Mouse (Mus musculus) adrenal gland, adult (tissue): ENCODE data around the gene Actr1a.

ENCODE experiments used
- DNase-seq, 2 experiments: peaks; one replicate each; pipeline ENCODE4 v3.0.0; 2022 to 2023; ENCODE audit warnings: low spot score in 1 of 2; ENCODE audit not compliant: inconsistent age in 2 of 2

The Actr1a gene

DNA sequence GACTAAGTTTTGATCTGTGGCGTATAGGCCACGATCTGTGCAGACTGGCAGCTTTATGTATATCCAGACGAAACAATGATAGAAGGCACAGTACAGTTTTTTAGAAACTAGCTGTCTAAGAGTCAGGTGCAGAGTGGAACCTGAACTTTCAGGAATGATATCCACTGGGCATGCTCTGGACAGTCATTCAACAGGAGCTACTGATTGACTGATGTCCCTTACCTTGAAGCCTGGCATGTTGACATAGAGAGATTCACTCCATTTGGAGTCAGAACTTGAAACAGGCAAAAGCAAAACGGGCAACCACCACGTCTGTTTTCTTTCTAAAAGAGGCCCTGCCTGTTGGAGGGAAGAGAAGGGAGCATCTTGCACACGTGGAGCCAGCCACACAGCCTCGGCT, 5.0 kb upstream of the Actr1a start:
- DNase-seq: no peak

DNA sequence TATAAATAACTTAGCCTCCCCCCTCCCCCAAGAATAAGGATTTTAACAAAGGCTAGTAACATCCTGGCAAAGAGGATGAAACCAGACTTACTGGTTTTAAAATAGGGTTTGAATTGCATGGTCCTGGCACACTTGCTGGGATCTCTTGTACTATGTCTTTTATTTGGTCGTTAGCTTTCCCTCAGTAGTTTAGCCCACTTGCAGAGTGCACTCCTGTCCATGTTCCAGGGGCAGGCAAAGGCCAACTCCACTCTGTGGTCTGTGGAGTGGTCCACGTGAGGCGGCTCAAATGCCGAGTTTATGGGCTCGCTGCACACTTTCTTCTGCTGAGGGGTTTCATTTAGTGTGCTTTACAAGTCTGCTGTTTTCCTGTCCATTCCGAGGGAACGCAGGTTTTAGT, 4.3 kb upstream of the Actr1a start:
- DNase-seq: no peak

DNA sequence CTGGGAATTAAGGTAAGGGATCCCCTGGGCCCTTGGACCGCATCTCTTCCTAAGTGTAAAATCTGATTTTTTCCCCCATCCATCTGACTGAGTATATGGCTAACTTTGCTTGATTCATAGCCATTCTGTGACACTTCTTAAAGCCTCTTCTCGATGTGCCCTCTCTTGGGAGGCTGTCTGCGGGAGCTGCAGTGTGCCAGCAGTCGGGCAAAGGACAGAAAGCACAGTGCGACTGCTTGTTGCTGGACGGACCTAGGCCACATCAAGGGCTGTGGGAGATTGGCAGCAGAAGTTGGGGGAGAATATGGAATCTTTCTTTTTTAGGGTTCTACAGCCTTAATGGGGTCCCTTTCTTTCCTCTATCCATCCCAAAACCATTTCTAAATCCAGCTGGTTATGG, 3.8 kb upstream of the Actr1a start:
- no peak for DNase-seq

DNA sequence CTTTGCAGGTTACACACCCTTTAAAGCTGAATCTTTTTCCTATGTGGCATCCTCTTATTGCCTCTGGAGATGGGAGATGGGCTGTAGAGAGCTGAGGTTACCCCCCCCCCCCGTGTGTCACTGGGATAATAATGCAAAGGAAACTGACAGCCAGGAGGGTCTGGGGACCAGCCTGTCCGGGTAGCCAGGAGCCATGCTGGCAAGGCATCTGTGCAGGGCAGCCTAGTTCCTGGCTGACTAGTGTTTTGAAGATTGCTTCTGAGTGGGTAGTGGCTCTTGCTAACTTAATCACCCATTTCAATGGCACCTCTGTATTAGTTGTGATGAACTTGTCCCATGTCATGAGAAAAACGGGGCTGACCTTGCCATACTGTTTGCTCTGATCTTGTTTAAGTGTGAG, 2.9 kb upstream of the Actr1a start:
- no peak for DNase-seq

DNA sequence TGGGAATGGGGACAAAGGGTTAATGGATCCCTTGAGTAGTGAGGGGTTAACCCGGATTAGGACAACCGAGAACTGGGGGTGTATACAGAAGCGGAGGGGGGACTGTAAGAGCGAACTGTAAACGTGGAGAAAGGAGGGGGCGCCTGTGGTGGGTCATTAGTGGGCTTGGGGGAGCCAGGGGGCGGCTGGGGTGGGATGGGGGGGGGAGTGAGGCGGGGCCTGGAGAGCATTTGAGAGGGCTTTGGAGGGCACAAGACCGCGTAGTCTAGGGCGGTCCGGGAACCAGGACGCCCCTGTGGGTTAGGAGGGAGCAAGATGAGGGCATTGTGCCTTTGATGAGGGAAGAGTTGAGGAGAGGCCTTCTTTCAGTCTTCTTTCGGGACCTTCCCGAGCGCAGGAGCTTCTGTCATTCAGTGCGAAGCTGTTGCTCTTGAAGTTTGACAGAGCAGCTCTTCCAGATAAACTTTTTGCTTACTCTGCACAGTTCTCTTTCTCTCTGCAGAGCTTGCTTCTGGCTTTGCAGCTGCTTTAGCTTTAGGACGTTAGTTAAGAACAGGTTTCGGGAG, 2.0 kb upstream of the Actr1a start:
- DNase-seq: peak; percentile 35 to 71

DNA sequence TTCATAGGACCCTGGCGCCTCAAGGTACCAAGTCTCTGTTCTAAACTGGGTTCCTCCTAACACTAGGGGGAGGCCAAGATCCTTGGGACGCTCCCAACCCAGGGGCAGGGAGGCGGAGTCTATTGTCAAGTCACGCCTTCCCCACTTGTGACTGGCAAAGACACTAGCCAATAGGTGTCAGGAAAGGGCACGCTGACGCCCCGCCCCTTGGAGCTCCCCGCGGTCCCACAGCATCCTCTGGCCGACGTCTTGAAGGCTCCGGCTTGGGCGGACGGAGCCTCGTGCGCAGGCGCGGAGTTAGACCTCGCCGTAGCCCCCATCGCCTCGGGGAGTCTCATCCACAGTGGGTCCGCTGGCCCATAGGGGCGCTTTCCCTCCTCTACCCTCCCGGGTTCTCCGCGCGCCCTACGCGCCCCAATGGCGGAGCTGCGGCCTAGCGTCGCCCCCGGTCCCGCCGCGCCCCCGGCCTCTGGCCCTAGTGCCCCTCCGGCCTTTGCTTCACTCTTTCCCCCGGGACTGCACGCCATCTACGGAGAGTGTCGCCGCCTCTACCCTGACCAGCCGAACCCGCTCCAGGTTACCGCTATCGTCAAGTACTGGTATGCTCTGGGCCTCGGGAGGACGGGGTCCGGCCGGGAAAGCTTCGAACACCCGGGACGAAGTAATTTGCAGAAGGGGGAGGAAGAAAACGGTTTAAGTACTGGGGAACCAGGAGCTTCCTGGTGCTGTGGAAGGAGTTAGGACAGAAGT, 1.3 kb upstream of the Actr1a start, which contains the start of gene Sufu:
Gene Sufu, plus strand, starts transcription at position 211 of the 750 bp plus-strand sequence.
- peak; percentile 99 to 100 for DNase-seq

DNA sequence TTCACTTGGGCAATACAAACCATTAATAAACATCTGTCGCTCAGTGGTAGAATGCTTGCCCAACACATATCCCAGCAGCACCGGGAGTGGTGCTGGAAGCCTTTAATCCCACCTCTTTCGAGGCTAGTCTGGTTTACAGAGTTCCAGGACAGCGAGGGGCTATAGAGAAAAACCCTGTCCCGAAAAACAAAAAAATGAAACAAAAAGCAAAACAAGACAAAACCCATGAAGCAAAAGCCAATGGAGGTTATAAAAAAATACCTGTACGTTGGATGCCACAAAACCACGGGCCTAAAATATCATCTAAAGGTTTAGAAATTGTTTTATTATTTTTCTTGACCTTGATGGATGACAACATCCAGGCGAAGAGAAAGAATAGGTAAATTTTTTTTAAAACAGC, 561 bp upstream of the Actr1a start:
- DNase-seq: no peak

DNA sequence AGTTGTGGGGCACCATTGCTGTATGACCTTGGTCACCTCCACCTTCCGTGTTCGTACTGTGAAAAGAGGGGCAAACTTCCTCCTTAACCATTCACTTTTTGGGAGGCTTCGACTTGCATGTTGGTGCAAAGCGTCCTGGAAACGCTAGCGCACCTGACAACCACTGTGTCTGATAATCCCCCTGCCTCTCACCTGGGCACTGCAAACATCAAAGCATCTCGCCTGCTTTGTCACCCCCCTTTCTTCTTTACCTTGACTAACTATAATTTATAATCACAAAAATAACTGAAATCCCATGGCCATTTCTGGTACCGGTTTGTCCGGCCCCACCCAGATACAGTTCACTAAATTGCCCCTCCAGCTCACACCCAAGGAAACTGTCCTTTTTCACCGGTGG, 838 bp downstream of the Actr1a start:
- no peak for DNase-seq

DNA sequence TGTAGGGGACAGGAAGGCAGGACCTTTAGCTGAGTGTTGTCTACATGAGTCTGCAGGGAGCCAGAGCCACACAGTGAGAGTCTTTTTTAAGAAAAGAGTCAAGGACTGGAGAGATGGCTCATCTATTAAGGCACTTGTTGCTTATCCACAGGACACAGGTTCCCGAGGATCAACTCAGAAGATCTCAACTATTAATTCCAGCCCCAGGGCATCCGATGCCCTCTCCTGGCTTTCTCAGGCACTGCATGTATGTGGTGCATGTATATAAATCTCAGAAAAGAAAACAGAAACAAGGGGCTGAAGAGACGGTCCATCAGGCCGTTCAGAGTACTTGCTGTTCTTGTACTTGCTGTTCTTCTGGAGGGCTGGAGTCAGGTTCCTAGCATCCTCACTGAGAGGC, 3.5 kb downstream of the Actr1a start:
- DNase-seq: peak in 1 of 2 experiments; percentile 74

DNA sequence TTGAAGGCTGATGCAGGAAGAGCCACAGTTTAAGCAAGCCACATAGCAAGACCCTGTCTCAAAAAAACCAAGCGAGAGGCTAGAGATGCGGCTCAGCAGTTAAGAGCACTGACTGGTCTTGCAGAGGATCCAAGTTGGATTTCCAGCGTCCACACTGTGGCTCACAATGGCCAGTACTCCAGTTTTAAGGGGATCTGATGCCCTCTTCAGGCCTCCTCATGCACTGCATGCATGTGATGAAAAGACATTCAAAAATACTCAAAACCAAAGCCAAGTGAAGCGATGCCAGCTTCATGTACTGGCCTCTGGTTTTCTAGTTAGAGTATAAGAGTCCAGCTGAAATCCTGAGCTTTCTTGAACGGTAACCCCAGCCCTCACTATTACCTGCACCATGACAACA, 5.7 kb downstream of the Actr1a start:
- peak in 1 of 2 experiments; percentile 52 for DNase-seq

DNA sequence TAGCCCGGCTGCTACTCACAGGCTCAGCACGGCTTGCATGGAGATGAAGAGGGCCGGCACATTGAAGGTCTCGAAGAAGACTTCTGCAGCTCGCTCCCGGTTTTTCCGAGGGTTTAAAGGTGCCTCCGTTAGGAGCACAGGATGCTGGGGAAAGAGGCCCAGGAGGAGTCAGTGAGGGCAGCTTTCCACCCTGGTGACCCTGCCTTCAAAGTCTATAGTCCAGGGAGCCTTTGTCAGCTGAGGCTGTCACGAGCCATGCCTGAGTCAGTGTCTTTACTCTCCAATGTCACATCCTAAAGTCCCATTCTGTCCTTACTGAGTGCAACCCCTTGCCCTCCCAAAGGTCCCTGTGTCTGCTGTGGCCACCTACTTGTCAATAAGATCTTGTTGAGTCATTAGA, 13.3 kb downstream of the Actr1a start:
- no peak for DNase-seq

DNA sequence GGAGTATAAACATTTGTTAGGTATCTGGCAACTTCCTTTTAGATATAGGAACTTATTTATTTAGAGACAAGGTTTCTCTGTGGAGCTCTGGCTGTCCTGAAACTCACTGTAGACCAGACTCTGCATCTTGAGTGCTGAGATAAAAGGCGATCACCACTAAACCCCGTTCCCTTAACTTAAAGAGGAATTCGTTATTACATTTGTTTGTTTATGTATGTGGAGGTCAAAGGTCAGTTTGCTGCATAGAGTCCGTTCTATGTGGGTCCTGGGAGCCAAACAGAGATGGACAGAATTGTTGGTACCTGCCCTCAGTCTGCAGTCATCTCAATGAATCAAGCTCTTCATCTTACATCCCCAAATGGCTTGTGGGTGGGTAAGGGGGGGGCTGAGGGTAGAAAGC, 19.7 kb downstream of the Actr1a start:
- DNase-seq: no peak

DNA sequence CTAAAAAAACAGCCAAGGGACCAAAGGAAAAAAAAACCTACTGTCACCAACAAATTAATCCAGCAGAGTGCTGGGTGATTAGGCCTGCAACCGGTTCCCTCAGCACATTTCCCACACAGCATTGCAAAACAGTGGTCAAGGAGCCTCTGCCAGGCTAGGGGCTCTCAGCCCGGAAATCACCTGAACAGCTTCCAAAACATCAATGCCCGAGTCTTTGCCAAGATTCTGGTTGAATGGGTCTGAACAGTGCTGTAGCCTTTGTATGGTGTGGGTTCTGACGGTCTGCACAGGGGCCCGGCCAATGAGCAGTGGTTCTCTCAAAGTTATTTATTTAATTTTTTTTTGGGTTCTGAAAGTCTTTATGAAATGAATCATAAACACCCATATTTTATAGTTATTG, 20.1 kb downstream of the Actr1a start:
- DNase-seq: no peak

DNA sequence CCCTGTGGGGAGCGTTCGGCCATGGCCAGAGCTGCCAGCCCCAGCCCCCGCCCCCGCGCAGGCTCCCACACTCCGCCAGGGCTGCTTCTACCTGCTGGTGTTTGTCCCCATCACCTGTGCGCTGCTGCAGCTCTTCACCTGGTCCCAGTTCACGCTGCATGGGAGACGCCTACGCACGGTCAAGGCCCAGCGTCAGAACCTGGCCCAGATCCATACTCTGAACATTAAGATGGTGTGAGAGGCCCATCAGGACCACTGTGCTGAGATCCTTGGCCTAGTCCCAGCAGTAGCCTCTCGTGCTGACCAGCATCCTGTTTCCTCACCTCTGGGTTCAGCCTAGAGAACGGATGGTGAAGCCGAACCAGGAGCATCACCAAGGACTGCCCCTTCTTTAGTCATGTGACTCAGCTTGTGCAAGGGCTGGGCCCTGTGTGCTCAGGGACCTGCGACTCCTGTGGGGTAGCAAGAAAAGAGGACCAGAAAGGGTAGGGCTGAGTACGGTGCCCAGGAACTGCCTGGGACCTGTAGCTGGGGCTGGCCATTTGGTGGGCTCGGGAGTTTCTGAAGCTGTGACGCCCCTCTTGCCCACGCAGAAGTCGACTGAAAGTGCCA, 21.0 kb downstream of the Actr1a start:
- no peak for DNase-seq

DNA sequence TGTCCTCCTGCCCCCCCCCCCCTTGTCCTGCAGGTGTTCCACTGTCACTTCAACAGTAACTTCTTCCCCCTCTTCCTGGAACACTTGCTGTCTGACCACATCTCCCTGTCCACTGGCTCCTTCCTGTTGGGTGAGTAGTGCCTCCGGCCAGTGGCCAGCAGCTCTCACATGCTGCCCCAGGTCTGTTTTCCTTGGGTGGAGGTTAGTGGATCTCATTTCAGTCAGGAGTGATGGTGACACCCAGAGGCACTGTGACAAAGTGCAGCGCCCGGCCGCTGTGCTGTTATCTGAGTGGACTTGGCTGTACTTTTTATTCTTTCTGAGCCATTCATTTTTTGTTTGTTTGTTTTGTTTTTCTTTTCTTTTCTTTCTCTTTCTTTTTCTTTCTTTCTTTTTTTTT, 26.3 kb downstream of the Actr1a start:
- DNase-seq: peak; percentile 70 to 84

DNA sequence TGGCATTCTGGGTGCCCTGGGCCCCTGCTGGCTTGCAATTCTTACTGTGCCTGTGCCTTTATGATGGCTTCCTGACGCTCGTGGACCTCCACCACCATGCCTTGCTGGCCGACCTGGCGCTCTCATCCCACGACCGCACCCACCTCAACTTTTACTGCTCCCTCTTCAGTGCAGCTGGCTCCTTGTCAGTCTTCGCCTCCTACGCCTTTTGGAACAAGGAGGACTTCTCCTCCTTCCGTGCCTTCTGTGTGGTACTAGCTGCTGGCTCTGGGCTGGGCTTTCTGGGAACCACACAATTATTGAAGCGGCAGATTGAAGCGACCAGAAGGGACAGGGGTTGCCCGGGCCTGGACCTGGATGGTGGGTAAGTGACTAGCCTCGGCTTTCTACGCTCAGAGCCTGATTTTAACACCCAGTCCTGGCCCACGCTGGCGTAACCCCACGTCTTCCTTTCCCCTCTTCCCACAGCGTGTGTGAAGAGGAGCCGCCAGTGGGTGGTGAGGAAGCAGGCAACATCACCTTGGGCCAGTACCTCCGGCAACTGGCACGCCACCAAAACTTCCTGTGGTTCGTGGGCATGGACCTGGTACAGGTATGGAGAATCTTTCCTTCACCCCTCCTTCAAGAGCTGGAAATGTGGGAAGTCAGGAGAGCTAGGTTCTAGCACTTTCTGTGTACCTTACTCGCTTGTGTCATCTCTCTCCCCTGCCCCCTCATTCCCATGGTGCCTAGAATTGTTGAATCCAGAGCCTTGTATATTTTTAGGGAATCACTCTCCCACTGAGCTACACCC, 27.6 kb downstream of the Actr1a start:
- DNase-seq: no peak

DNA sequence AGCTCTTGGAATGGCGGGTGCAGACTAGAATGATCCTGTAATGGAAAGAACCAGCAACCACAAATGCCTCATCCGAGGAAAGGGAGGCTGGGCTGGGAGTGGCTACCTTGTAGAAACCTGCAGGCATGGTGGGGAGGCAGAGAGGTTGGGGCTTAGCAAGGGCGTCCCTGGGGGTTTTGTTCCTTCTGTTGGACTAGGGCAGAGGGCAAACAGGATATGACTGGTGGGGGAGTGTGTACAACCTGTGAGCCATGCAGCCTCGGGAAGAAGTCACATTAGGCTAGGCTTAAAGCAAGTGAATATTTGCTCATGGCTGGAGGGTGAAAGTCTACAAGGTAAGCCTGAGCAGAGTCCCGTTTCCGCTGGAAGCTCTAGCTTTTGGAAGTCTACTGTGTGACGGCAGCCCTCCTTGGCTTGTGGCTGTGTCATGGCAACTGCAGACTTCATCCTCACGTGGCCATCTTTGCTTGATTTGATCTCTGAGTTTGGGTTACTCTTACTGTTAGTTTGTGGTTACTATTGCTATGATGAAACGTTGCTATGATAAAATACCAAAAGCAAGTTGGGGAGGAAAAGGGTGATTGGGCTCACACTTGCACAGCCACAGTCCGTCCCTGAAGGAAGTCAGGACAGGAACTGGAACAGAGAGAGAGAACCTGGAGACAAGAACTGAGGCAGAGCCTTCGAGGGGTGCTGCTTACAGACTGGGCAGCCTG, 32.1 kb downstream of the Actr1a start:
- no peak for DNase-seq

DNA sequence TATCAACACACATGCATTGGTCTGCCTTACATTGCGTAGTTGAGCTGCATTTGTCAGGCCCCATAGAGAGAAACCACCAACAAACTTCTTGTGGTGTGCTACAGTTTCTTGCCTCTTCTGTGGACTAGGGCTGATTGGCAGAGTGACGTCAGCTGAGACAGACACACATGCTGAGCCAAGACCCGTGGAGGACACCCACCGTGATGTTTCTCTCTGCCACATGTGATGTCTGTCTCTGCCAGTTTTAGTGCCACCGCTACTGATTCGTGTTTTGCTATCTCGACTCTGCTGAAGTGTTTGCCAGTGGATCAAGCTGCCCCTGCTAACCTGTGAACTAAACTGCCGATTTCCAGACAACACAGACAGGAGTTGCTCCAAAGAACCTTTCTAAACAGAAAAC, 33.4 kb downstream of the Actr1a start:
- DNase-seq: no peak

DNA sequence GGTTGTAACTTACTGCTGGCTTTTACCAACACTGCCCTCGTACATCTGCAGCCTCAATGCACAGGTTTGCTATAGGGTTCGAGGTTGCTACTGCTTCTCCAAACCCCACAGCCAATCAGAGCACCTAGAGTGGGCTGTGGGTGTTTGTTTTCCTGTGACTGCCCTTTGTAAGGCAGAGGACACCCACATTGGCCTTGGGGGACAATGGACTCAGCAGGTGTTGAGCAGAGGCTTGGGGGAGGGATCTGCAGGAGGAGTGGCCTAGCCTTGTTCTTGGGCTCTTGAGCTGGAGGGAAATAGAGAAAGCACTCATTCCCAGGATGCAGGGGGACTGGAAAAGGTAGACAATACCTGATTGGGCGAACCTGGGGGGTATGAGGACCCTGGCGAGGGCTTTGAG, 37.2 kb downstream of the Actr1a start:
- DNase-seq: no peak

DNA sequence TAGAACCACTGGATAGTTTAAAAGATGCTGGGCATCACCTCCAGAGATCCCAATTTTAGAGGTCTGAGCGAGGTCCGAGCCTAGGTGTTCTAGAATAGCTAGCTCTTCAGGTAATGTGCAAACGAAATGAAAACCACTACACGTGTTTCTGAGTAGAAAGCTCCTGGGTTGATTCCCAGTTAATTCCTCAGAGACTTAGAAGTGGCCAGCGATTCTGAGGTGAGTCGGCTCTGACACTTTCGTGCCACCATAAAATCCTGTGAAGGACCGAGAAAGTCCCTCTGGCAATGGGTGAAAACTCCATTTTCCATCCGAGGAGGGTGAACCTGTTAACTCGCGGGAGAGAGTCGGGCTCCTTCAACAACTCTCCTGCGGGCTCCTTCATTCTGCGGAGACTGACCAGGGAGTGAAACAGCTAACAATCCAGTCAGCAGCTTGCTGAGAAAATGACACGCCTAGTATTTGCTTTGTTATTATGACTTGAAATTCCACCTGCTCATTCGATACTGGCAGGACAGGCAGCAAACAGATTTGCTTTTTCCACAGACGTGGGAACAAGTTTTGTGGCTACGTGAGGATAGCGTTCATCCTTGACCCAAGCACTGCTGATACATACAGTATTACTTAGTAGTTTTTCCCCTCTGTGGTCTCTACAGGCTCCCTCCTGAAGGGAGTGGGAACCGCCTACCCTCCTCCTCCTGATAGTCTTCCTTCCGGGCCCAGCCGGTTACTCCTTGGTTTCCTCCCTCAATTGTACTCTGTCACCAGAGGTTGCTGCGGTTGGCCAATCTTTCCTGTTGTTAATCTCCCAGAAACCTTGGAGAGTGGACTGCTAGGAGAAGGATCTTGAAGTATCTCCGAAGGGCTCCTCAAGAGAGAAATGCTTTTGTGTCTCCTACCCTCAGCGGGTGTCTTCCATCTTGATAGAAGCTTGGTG, 37.9 kb downstream of the Actr1a start:
- no peak for DNase-seq
